Mouse (Mus musculus): ENCODE results near the gene Fbxo42.
A peak's percentile ranks its signal among the peaks of the same experiment; 100 is the strongest.

Gene Fbxo42

GRCm38 (mm10) chr4:141175783-141176182 is 28.1 kb downstream of the Fbxo42 start:
- no peak for DNase-seq (ENCODE audit: low spot score)

- DNase-seq (ENCODE audit: low spot score), result no peak
Measured at GRCm38 (mm10) chr4:141176328-141176838, 28.7 kb downstream of the Fbxo42 start.

DNA sequence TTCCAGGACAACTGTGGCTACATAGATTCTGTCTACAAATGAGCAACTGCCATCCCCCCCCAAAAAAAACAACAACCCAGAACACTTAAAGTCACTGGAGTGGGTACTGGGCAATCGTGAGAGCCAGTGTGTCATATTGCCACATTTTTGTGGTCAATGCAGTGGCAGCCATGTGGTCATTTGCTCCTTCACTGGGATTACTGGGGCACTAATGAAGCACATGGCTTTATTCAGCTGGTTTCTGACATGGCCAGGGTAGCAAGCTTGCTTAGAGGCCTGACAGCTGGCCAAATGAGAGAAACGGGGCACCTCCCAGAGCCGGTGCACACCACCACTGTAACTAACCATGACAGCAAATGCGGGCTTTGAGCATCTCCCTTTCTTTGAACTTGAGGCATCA is 30.8 kb downstream of the Fbxo42 start:
- DNase-seq (ENCODE audit: low spot score), result no peak

DNA sequence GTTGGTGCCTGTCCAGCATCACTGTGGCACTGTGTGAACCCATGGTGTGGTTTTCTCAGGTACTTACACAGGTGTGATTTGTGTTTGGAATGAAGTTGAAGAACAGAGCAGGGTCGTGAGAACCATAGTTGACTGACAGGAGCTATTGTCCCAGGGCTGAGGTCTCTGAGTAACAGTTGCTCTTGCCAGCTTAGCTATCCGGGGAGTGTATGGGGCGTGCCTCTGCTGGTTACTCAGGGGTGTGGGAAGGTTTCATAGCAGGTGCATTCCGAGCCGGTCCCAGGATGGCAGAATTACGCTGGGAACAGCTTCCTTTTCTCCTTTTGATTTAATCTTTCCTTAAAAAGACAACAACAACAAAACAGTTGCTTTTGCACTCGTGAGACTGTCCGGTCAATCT is 33.1 kb downstream of the Fbxo42 start:
- no peak for DNase-seq (ENCODE audit: low spot score)

GRCm38 (mm10) chr4:141181981-141182380 is 34.3 kb downstream of the Fbxo42 start:
- no peak for DNase-seq (ENCODE audit: low spot score)

GRCm38 (mm10) chr4:141183932-141184331 is 36.2 kb downstream of the Fbxo42 start:
- DNase-seq (ENCODE audit: low spot score), result no peak

DNA sequence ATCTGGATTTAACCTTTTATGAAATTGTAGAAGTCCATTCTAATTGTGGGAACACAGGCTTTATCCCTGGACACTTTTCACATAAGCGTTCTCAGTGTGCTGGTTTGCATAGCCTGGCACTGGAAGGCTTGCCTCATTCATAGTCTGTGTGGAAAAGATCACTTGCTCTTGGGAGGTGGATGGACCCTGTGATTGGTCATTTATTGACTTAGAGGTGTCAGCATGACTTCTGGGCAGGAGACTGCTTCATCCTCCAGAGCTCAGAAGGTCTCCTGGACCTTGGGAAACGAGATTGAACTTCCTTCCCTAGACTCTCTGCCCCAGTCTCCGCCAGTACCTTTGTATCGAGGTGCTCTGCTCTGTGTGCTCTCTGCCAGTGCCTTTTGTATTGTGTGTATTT is 36.7 kb downstream of the Fbxo42 start:
- DNase-seq (ENCODE audit: low spot score), result no peak

DNA sequence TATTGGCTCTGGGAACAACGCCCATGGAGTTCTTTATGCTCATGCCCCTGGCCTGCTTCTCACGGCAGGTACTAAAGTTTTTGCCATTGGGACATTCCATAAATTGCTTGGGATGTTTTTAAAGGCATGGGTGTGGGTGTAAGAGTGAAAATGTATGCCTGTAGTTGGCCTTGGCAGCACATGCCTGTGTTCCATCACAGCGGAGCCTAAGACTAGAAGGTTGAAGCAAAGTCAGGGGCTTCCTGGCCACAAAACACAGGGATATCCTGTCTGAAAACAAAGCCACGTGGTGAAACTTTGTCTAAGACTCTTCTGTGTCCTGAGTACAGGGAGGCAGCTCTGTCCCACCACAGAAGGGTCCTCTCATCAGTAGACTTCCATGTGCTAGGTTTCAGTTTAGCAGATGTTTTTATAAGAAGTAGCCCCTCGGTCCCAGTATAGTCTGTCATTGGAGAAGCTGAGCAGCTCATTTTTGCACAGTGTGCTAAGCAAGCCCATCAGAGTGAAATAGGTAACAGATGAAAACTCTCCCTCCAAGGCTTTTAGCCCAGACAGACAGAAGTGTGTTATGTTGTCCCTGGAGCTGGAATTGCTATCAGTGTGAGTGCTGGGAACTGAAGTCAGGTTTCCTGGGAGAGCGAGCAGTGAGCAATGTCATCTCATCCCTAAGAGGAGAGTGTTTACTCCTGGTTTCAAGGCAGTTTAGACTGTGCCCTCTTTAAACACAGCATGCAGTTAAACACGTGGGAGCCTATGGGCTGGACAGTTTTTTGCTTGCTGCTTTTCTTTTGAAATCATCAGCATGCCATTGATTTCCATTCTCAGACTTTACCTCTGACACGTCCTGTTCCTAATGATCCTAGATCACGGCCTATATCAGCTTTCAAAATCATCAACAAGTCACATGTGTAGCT is 39.5 kb downstream of the Fbxo42 start:
- DNase-seq (ENCODE audit: low spot score), result no peak

GRCm38 (mm10) chr4:141191294-141191693 is 43.6 kb downstream of the Fbxo42 start:
- no peak for DNase-seq (ENCODE audit: low spot score)

GRCm38 (mm10) chr4:141194553-141194952 is 46.8 kb downstream of the Fbxo42 start:
- no peak for DNase-seq (ENCODE audit: low spot score)

DNA sequence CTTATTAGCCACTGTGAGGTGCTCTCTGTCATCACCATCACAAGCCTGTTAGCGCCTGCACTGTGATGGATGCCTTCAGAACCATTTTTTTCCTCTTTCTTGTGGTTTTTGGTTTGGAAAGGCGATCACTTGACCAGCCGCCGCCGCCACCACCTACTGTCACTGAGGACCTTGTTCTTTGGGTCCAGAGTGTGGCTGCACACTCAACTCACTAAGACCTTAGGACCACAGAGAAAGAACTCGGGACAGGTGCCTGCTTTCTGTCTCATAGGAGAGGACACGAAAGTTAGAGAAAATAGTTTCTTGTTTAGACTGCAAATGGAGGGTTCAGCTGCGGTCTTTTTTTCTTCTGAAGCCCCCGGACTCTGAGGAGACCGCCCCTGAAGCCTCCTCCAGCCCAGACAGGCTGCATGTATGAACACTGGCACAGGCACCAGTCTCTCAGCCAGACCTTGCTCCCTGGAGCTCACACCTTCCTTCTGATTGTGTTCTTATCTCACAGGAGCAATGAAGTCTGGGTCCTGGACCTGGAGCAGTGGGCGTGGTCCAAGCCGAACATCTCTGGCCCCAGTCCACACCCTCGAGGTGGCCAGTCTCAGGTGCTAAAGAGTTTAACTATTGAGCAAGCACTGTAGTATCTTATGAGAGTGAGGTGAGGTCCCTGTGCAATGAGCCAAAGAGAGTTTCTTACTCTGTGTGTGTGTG is 49.4 kb downstream of the Fbxo42 start:
- DNase-seq (ENCODE audit: low spot score), result no peak

GRCm38 (mm10) chr4:141197686-141198035 is 49.9 kb downstream of the Fbxo42 start:
- no peak for DNase-seq (ENCODE audit: low spot score)

DNA sequence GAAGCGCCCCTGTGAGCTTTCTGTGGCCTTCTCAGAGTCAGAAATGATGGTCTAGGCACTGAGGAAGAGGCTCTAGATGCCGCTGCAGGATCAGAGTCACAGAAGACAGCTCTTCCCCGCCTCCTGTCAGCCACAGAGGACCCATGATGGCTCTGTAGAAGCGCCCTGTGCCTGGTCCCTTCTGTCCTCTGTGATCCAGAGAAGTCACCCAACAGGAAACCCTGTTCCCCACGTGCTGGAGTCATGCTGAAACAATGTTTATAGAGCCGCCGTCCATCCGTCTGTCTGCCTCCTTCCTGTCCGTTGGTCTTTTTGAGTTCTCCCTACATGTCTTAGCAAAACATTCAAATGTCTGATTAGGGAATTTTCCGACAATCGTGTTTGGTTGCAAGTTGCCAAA is 53.2 kb downstream of the Fbxo42 start:
- DNase-seq (ENCODE audit: low spot score), result no peak

- DNase-seq (ENCODE audit: low spot score), result no peak
Measured at GRCm38 (mm10) chr4:141202192-141202591, 54.5 kb downstream of the Fbxo42 start.

GRCm38 (mm10) chr4:141204580-141205061 is 56.9 kb downstream of the Fbxo42 start:
- DNase-seq (ENCODE audit: low spot score), result no peak

- no peak for DNase-seq (ENCODE audit: low spot score)
Measured at GRCm38 (mm10) chr4:141207081-141207480, 59.4 kb downstream of the Fbxo42 start.

DNA sequence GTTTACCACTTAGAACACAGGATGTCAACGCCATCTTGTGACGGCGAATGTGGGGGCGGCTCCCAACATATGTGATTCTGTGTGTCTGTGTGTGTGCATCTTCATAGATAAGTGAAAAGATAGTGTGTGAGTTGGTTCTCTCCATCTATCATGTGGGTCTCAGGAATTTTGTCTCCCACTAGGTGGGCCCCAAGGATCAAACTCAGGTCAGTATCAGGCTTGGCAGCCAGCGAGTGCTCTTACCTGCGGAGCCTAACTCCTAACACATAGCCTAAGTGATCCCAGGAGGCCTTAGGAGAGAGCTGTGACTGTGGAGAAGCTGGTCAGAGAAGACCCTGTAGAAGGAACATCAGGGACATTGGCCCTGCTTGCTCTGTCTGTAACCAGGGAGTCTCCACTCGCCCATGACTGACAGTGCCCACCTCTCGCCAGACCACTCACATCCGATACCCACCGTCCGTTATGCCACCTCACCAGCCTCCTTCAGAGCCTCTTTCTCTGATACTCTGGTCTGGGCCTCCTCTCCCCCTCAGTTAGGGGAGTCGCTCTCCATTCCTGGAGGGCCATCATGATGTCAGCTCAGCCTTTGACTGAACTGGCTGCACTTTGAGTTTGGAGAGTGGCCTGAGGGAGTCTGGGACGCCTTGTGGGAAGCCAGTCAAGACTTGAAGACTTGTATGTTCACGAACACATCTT is 63.0 kb downstream of the Fbxo42 start:
- DNase-seq (ENCODE audit: low spot score), result no peak

- no peak for DNase-seq (ENCODE audit: low spot score)
Measured at GRCm38 (mm10) chr4:141211646-141212045, 63.9 kb downstream of the Fbxo42 start.

DNA sequence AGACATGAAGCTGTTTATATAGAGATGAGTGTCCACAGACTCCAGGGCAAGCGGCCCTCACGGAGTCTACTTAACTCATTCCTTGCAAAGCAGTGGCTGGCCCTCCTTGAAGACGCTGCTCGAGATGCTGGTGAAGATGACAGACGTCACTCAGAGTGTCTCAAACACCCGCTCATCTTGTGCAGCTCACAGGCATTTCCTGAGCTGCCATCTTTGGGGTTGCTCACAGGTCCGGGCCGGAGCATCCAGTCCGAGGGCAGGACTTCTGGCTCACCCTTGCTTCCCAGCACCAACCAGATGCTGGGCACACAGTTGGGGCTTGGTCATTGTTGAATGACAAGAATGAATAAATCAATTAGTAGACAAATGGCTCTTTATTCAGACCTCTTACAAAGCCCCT is 65.2 kb downstream of the Fbxo42 start:
- DNase-seq (ENCODE audit: low spot score), result no peak

GRCm38 (mm10) chr4:141213342-141213741 is 65.6 kb downstream of the Fbxo42 start:
- DNase-seq (ENCODE audit: low spot score), result no peak

GRCm38 (mm10) chr4:141213770-141214336 is 66.1 kb downstream of the Fbxo42 start, which contains the start of gene Rsg1:
Gene Rsg1, plus strand, starts transcription at chr4:141213956.
- peak; percentile 87 for DNase-seq (ENCODE audit: low spot score)

DNA sequence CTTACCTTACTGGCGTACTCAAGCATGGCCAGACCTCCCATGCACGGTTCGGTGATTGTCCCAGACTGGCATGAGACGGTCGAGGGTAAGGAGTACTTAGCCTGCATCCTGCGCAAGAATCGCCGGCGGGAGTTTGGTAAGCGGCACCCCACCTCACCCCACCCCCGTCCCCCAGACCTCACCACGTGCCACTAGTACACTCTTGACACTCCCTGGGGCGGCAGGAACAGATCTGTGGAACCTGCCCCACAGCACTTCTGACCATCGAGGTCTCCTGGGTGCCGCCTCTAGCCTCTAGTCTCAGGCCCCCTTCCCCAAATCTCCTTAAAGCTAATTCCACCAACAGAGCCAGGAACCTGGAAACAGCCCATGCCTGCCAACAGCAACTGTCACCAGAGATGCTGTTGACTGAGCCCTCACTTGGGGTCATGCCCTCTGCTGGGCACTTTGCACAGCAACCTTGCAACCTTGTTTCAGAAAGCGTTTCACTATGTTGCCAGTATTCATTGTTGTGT is 66.7 kb downstream of the Fbxo42 start:
- no peak for DNase-seq (ENCODE audit: low spot score)

Data from urinary bladder, postnatal 10 days (tissue).